In the genomic region with DNA sequence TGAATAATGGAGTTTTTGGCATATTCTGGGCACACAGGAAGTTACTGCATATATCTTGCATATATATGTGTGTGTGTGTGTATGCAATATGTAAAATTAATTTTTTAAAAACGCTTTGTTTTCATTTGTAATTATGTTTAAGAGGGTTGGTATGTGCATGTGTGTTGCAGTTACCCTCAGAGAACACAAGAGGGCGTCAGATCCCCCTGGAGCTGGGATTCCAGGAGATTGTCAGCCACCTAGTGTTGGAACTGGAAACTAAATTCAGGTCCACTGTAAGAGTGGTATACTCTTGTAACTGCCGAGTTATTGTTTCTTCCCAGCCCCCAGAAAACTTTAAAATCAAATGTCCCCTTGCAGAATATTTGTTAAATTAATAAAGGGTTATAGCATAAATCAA, we compare ENCODE assay signal across 8 mouse cellular contexts. TPM values are rescaled to one million over a fixed set of nuclear protein-coding genes. Genes with fewer than 3 reads are reported as not detected.
DNase-seq lines count a peak whose midpoint lies in the region; ATAC-seq and TF ChIP-seq lines count a peak whose summit lies in the region.

No protein-coding gene starts in this region.

- peaks cover 68% of the 10 kb centered on the region for H3K36me3 ChIP-seq in kidney, embryonic 16.5 days (ENCODE audit: insufficient read depth, low read length)
- H3K36me3 ChIP-seq in heart, embryonic 12.5 days: peaks cover 65% of the 10 kb centered on the region

- DNase-seq in kidney, postnatal 10 days: peak; percentile 63
- DNase-seq in lung, postnatal 36 days: peak; percentile 59
- no peak for DNase-seq in left cerebral cortex, adult 18-20 months (ENCODE audit: low spot score in 2 of 2)

- H3K27me3 ChIP-seq in kidney, embryonic 16.5 days (ENCODE audit: insufficient read depth, low read length): no peaks in the 10 kb centered on the region
- H3K27me3 ChIP-seq in heart, embryonic 12.5 days (replicated peaks): no peaks in the 10 kb centered on the region

- no peak overlapping the region for H3K27ac ChIP-seq in kidney, embryonic 16.5 days (ENCODE audit: low read length)
- H3K27ac ChIP-seq in bone marrow, adult 2 months (ENCODE audit: control insufficient read depth, insufficient read depth, low read depth, low read length, poor library complexity): no peak overlapping the region
- no peak overlapping the region for H3K27ac ChIP-seq in heart, embryonic 12.5 days (ENCODE audit: poor library complexity, severe bottlenecking)

- peak; percentile 62 for TF ChIP-seq CTCF in bone marrow, adult 2 months (IDR thresholded peaks at IDR 0.05; ENCODE audit: control insufficient read depth, insufficient read depth, low read length)

- no peak overlapping the region for H3K4me2 ChIP-seq in kidney, embryonic 16.5 days (replicated peaks; ENCODE audit: low read depth, low read length)
- H3K4me2 ChIP-seq in heart, embryonic 12.5 days: no peak overlapping the region

- no peaks in the 10 kb centered on the region for H3K4me1 ChIP-seq in kidney, embryonic 16.5 days (ENCODE audit: insufficient read depth, low read length)
- H3K4me1 ChIP-seq in bone marrow, adult 2 months (ENCODE audit: control insufficient read depth, insufficient read depth, low read length): no peaks in the 10 kb centered on the region
- H3K4me1 ChIP-seq in heart, embryonic 12.5 days (replicated peaks): no peaks in the 10 kb centered on the region; the same call in 1 of the 2 replicates

- WGBS in kidney, embryonic 16.5 days: 65% methylated on average over 3 of the region's 3 CpGs
- 59% methylated on average over 3 of the region's 3 CpGs for WGBS in bone marrow, adult 2 months
- WGBS in heart, embryonic 12.5 days: 61% methylated on average over 3 of the region's 3 CpGs

- no peak for TF ChIP-seq POLR2A in bone marrow, adult 2 months (IDR thresholded peaks at IDR 0.05; ENCODE audit: borderline replicate concordance, control insufficient read depth, low read depth, low read length)

- no peaks in the 10 kb centered on the region for H3K9me3 ChIP-seq in kidney, embryonic 16.5 days (ENCODE audit: low read length)
- H3K9me3 ChIP-seq in heart, embryonic 12.5 days (replicated peaks): no peaks in the 10 kb centered on the region

- no peak overlapping the region for H3K4me3 ChIP-seq in kidney, embryonic 16.5 days (ENCODE audit: low read length)
- H3K4me3 ChIP-seq in bone marrow, adult 2 months (replicated peaks; ENCODE audit: control insufficient read depth, low read depth, low read length): no peak overlapping the region
- no peak overlapping the region for H3K4me3 ChIP-seq in heart, embryonic 12.5 days

- ATAC-seq in kidney, embryonic 16.5 days (ENCODE audit: low FRiP score, low TSS enrichment): no peak
- ATAC-seq in CD4-positive, CD25-positive, alpha-beta regulatory T cell, adult 4 months: peak; percentile 26
- ATAC-seq in inflammation-experienced regulatory T-cells, adult 6 months: no peak
- no peak for ATAC-seq in heart, embryonic 12.5 days (ENCODE audit: insufficient number of reproducible peaks, low FRiP score)

- no peak overlapping the region for H3K9ac ChIP-seq in kidney, embryonic 16.5 days (replicated peaks; ENCODE audit: low read length)
- H3K9ac ChIP-seq in heart, embryonic 12.5 days: no peak overlapping the region

RNA-seq across cellular contexts. Expression of gene Retreg1, which starts 46.6 kb away (rescaled TPM):
- 21.5 and 22.0 TPM in 2 replicates for polyA plus RNA-seq in kidney, embryonic 16.5 days (2015; fragmentation: Nextera tagmentation; extraction: Ambion mirVana)
- polyA plus RNA-seq in CD4-positive, CD25-positive, alpha-beta regulatory T cell, adult 4 months (2017; shearing (Covaris generic)): 10 to 100 TPM; 63.1 to 79.2 TPM
- polyA plus RNA-seq in bone marrow, adult 2 months (2011; ENCODE audit: insufficient read depth, insufficient read length, low replicate concordance, missing spikeins): 4.6 and 7.7 TPM in 2 replicates
- 10 to 100 TPM; 53.0 to 73.2 (median 58.3) TPM for polyA plus RNA-seq in inflammation-experienced regulatory T-cells, adult 6 months (2017; shearing (Covaris generic))
- 56.5 and 62.2 TPM in 2 replicates for polyA plus RNA-seq in heart, embryonic 12.5 days (2016; fragmentation: Nextera tagmentation; extraction: Ambion mirVana)
- total RNA-seq in left cerebral cortex, adult 18-20 months (2021): 10 to 100 TPM; 34.4 to 36.1 TPM

Comparison
In these comparisons a context has a peak if more than half of its experiments do, and no peak if none do; other contexts are left out.
1. DNase-seq: peak in kidney, postnatal 10 days (single experiment) and lung, postnatal 36 days (single experiment); none in left cerebral cortex, adult 18-20 months (0 of 2).